8 mouse cellular contexts compared by ENCODE assay signal in the genomic region with DNA sequence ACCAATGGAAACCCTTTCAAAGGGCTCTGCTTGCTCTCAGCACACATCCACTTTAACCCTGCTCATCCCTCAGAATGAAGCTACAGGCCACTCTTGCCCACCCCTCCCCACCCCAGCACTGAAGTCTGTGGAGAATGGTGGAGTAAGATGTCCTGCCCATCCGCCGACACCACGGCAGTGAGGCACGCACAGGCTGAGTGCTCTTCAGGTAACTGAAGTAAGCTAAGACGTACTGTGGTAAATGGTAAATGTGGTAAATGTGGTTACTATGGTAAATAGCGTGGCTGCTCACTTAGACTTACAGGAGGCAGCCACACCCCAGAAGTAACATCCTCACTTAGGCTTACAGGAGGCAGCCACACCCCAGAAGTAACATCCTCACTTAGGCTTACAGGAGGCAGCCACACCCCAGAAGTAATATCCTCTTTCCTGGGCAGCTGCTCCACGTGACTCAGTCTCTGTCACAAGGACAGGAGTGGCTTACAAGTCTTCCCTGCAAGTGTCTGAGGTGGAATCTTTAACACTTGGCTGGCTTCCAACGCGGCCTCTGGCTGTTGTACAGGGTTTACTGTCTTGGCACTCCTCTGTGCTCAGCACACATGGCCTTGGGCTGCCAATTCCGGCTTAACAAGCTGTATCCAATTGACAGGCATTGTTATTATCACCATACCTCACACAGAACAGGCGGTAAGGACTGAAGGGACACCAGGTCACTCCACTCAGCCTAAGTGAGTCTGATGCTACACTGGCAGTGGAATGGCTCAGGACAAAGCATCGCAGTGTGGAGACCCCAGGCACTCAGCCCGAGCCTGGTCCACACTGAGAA. TPM values are rescaled to one million over a fixed set of nuclear protein-coding genes. Genes with fewer than 3 reads are reported as not detected.
A peak's percentile ranks its signal among the peaks of the same experiment; 100 is the strongest.
DNase-seq lines count a peak whose midpoint lies in the region; ATAC-seq lines count a peak whose summit lies in the region.

No protein-coding gene starts in this region.

- H3K4me2 ChIP-seq in embryonic facial prominence, embryonic 14.5 days (ENCODE audit: low read depth, low read length), result no peak overlapping the region

- ATAC-seq in CD4-positive, CD25-positive, alpha-beta regulatory T cell, adult 4 months, result peak; percentile 84
- ATAC-seq in embryonic facial prominence, embryonic 14.5 days (ENCODE audit: low read depth), result peak; percentile 87
- peak; percentile 87 for ATAC-seq in megakaryocyte progenitor cell, adult 5-6 weeks (replicated peaks; ENCODE audit: poor library complexity)

- no peak overlapping the region; the same call in 1 of the 2 replicates for H3K27ac ChIP-seq in embryonic facial prominence, embryonic 14.5 days (replicated peaks; ENCODE audit: low read depth, low read length)

- DNase-seq in T-cell, adult 2 months (ENCODE audit: low spot score), result peak; percentile 55
- peak; percentile 92 for DNase-seq in embryonic facial prominence, embryonic 14.5 days (ENCODE audit: low spot score)
- peak; percentile 65 to 70 for DNase-seq in heart, postnatal 14 days
- DNase-seq in kidney, postnatal 36 days, result peak; percentile 90 to 93
- peak; percentile 81 for DNase-seq in testis, postnatal 10 days (ENCODE audit: low spot score)
- DNase-seq in left cerebral cortex, adult 11 months (ENCODE audit: low spot score), result no peak

- WGBS in embryonic facial prominence, embryonic 14.5 days, result 54% methylated on average over 13 of the region's 13 CpGs

- no peak overlapping the region for H3K4me3 ChIP-seq in embryonic facial prominence, embryonic 14.5 days (ENCODE audit: low read depth, low read length)

- H3K4me1 ChIP-seq in embryonic facial prominence, embryonic 14.5 days (ENCODE audit: control insufficient read depth, insufficient read depth, low read length), result peaks cover 27% of the 10 kb centered on the region

- no peak overlapping the region for H3K9ac ChIP-seq in embryonic facial prominence, embryonic 14.5 days (ENCODE audit: low read depth, low read length)

- peaks cover 9% of the 10 kb centered on the region; the same call in 1 of the 2 replicates for H3K36me3 ChIP-seq in embryonic facial prominence, embryonic 14.5 days (ENCODE audit: control insufficient read depth, insufficient read depth, low read length)

- intact Hi-C loops in heart, postnatal 14 days (cut with DNase I), result no loop called here

- H3K9me3 ChIP-seq in embryonic facial prominence, embryonic 14.5 days (ENCODE audit: control insufficient read depth, low read length), result no peaks in the 10 kb centered on the region

- H3K27me3 ChIP-seq in embryonic facial prominence, embryonic 14.5 days (replicated peaks; ENCODE audit: control insufficient read depth, insufficient read depth, low read length), result no peaks in the 10 kb centered on the region

RNA-seq across cellular contexts. Expression of gene B4galt5, which starts 35.3 kb away (rescaled TPM):
- polyA plus RNA-seq in CD4-positive, CD25-positive, alpha-beta regulatory T cell, adult 4 months (2017; shearing (Covaris generic)), result 1 to 10 TPM; 6.3 to 9.4 TPM
- polyA plus RNA-seq in embryonic facial prominence, embryonic 14.5 days (2014; fragmentation: Nextera tagmentation; extraction: Ambion mirVana), result 17.9 and 24.3 TPM in 2 replicates
- total RNA-seq in heart, postnatal 14 days (2021), result 10 to 100 TPM; 18.5 to 19.8 TPM
- total RNA-seq in megakaryocyte progenitor cell, adult 5-6 weeks (2015), result 14.6 and 23.7 TPM in 2 replicates
- total RNA-seq in megakaryocyte progenitor cell, adult 5-6 weeks (2017), result 15.4 and 24.2 TPM in 2 replicates
